Mouse (Mus musculus) hindbrain, embryonic 14.5 days (tissue): ENCODE measurements around the gene Tshz2. TPM values are rescaled to one million over a fixed set of nuclear protein-coding genes. Genes with fewer than 3 reads are reported as not detected.
"Not testable (repeated sequence)": the region's sequence is repeated elsewhere in the genome, so short reads cannot be mapped to it uniquely, and the experiment has no call there.

ENCODE experiments used
- ATAC-seq: fragments of 200-750 bp; cut with Nextera tagmentation; 2 replicates; pipeline ENCODE4 v1.8.0; 2017; ENCODE audit warnings: moderate number of reproducible peaks, mild to moderate bottlenecking, moderate TSS enrichment, moderate library complexity; ENCODE audit not compliant: low FRiP score
- DNase-seq: peaks from one replicate; pipeline ENCODE4 v3.0.0-alpha.2; 2015; ENCODE audit warnings: low spot score
- H3K27ac ChIP-seq: fragments of 300-500 bp; sonication (generic); 2 replicates; pipeline ENCODE4 v1.5.1; 2014; ENCODE audit warnings: mild to moderate bottlenecking, moderate library complexity
- H3K27me3 ChIP-seq: fragments of 300-500 bp; sonication (generic); 2 replicates; pipeline ENCODE4 v1.6.1; 2014; ENCODE audit warnings: mild to moderate bottlenecking, low read length, mixed read lengths; ENCODE audit not compliant: control insufficient read depth, insufficient read depth
- H3K36me3 ChIP-seq: fragments of 300-500 bp; sonication (generic); replicated peaks from 2 replicates; pipeline ENCODE4 v1.6.1; 2014; ENCODE audit not compliant: control insufficient read depth, insufficient read depth
- H3K4me1 ChIP-seq: fragments of 300-500 bp; sonication (generic); replicated peaks from 2 replicates; pipeline ENCODE4 v1.6.1; 2014; ENCODE audit warnings: antibody characterized with exemption, low read length, mixed read lengths; ENCODE audit not compliant: control insufficient read depth, insufficient read depth
- H3K4me2 ChIP-seq: fragments of 300-500 bp; sonication (generic); replicated peaks from 2 replicates; pipeline ENCODE4 v1.6.1; 2014; ENCODE audit warnings: mild to moderate bottlenecking, moderate library complexity
- H3K4me3 ChIP-seq: fragments of 300-500 bp; sonication (generic); replicated peaks from 2 replicates; pipeline ENCODE4 v1.5.1; 2014; ENCODE audit warnings: mild to moderate bottlenecking, low read length
- H3K9ac ChIP-seq: fragments of 300-500 bp; sonication (generic); 2 replicates; pipeline ENCODE4 v1.6.1; 2014
- H3K9me3 ChIP-seq: fragments of 300-500 bp; sonication (generic); 2 replicates; pipeline ENCODE4 v1.6.1; 2016; ENCODE audit warnings: low read length; ENCODE audit not compliant: control insufficient read depth
- WGBS: fragments of 180-500 bp; shearing (Covaris S2); extraction: QIAGEN DNeasy Blood & Tissue Kit; methylation state at CpG from one replicate; pipeline ENCODE4 v1.1.7; 2014; 5-methylcytosine and 5-hydroxymethylcytosine counted together
- polyA plus RNA-seq: library from polyadenylated mRNA; unstranded; fragments of >200 nt; fragmentation: Nextera tagmentation; extraction: Ambion mirVana; gene quantifications from 2 replicates; pipeline ENCODE4 v1.2.1, GENCODE M21; 2014

The Tshz2 gene
- 29.8 and 38.1 TPM in 2 replicates for polyA plus RNA-seq

GRCm38 (mm10) chr2:169632338-169633151 is at the start of gene Tshz2:
Gene Tshz2 (plus strand): TSS chr2:169633013.
- Histone ChIP-seq H3K27me3 (no peaks in the 10 kb centered on the region), H3K9ac (peak within 1 kb of the TSS; percentile 91), H3K9me3 (no peaks in the 10 kb centered on the region), H3K4me2 (peak within 1 kb of the TSS; percentile 81), H3K4me3 (peak within 1 kb of the TSS; percentile 79), H3K27ac (peak within 1 kb of the TSS; percentile 85), H3K36me3 (no peaks in the 10 kb centered on the region), H3K4me1 (peaks cover 33% of the 10 kb centered on the region)
- WGBS: under 1% methylated on average over 22 of the region's 22 CpGs
- DNase-seq (peak; percentile 62), ATAC-seq (peak; percentile 58)

GRCm38 (mm10) chr2:169583476-169583875 is 49.3 kb upstream of the Tshz2 start:
- Histone ChIP-seq H3K36me3 (no peaks in the 10 kb centered on the region), H3K9ac (no peak overlapping the region), H3K4me2 (no peak overlapping the region), H3K9me3 (no peaks in the 10 kb centered on the region), H3K27me3 (no peaks in the 10 kb centered on the region), H3K4me1 (peaks cover 9% of the 10 kb centered on the region), H3K4me3 (no peak overlapping the region), H3K27ac (no peak overlapping the region)
- WGBS: 92% methylated on average over 3 of the region's 3 CpGs
- ATAC-seq (no peak), DNase-seq (no peak)

- ATAC-seq (no peak), DNase-seq (no peak)
- H3K9ac ChIP-seq: 0 out of 2 replicates have a peak overlapping the region, but pooled peaks have one; percentile 4
- H3K27ac ChIP-seq: 0 out of 2 replicates have a peak overlapping the region, but pooled peaks have one; percentile 11
- no peaks in the 10 kb centered on the region for H3K27me3 ChIP-seq
- H3K9me3 ChIP-seq: no peaks in the 10 kb centered on the region
- 47% methylated on average over 15 of the region's 15 CpGs for WGBS
- no peak overlapping the region for H3K4me2 ChIP-seq
- H3K4me1 ChIP-seq: peaks cover 9% of the 10 kb centered on the region
- H3K36me3 ChIP-seq: no peaks in the 10 kb centered on the region
- no peak overlapping the region for H3K4me3 ChIP-seq
Observed at GRCm38 (mm10) chr2:169584745-169585456, 47.9 kb upstream of the Tshz2 start.

GRCm38 (mm10) chr2:169585631-169586285 is 47.1 kb upstream of the Tshz2 start:
- Histone ChIP-seq H3K27ac (no peak overlapping the region), H3K36me3 (no peaks in the 10 kb centered on the region), H3K4me1 (peaks cover 9% of the 10 kb centered on the region), H3K4me3 (no peak overlapping the region), H3K4me2 (no peak overlapping the region), H3K9ac (no peak overlapping the region), H3K27me3 (no peaks in the 10 kb centered on the region), H3K9me3 (no peaks in the 10 kb centered on the region)
- DNase-seq (no peak), ATAC-seq (no peak)
- 74% methylated on average over 12 of the region's 12 CpGs for WGBS

GRCm38 (mm10) chr2:169586688-169587087 is 46.1 kb upstream of the Tshz2 start:
- no peak for ATAC-seq
- no peak for DNase-seq
- no peak overlapping the region for H3K4me2 ChIP-seq
- H3K9me3 ChIP-seq: no peaks in the 10 kb centered on the region
- H3K4me1 ChIP-seq: peaks cover 9% of the 10 kb centered on the region
- no peak overlapping the region for H3K9ac ChIP-seq
- 94% methylated on average over 3 of the region's 3 CpGs for WGBS
- no peaks in the 10 kb centered on the region for H3K27me3 ChIP-seq
- H3K36me3 ChIP-seq: no peaks in the 10 kb centered on the region
- no peak overlapping the region for H3K4me3 ChIP-seq
- H3K27ac ChIP-seq: no peak overlapping the region

- not testable (repeated sequence) for H3K36me3 ChIP-seq, DNase-seq, H3K27ac ChIP-seq, H3K27me3 ChIP-seq, H3K9me3 ChIP-seq, H3K4me3 ChIP-seq, H3K4me1 ChIP-seq, H3K9ac ChIP-seq, H3K4me2 ChIP-seq, ATAC-seq
Observed at GRCm38 (mm10) chr2:169587645-169588044, 45.2 kb upstream of the Tshz2 start, which contains the start of gene Gm11011. Gene Gm11011 (minus strand): TSS chr2:169587745.

- no peak for DNase-seq
- WGBS: 93% methylated on average over 10 of the region's 10 CpGs
Observed at GRCm38 (mm10) chr2:169589697-169590096, 43.1 kb upstream of the Tshz2 start.

GRCm38 (mm10) chr2:169590412-169590811 is 42.4 kb upstream of the Tshz2 start:
- H3K4me2 ChIP-seq: no peak overlapping the region
- no peak overlapping the region for H3K27ac ChIP-seq
- no peaks in the 10 kb centered on the region for H3K36me3 ChIP-seq
- WGBS: 68% methylated on average over 8 of the region's 8 CpGs
- ATAC-seq: no peak
- H3K4me3 ChIP-seq: no peak overlapping the region
- DNase-seq: no peak
- no peaks in the 10 kb centered on the region for H3K27me3 ChIP-seq
- no peak overlapping the region for H3K9ac ChIP-seq
- 0 out of 2 replicates have a peak, but pooled peaks cover 8% of the 10 kb centered on the region for H3K4me1 ChIP-seq
- H3K9me3 ChIP-seq: no peaks in the 10 kb centered on the region

More at GRCm38 (mm10) chr2:169589697-169590096, 43.1 kb upstream of the Tshz2 start:
- Histone ChIP-seq H3K27me3 (no peaks in the 10 kb centered on the region), H3K27ac (no peak overlapping the region), H3K4me1 (peaks cover 15% of the 10 kb centered on the region), H3K36me3 (no peaks in the 10 kb centered on the region), H3K4me2 (no peak overlapping the region), H3K9me3 (no peaks in the 10 kb centered on the region), H3K4me3 (no peak overlapping the region), H3K9ac (no peak overlapping the region)
- ATAC-seq: no peak

- H3K27ac ChIP-seq: no peak overlapping the region
- 0 out of 2 replicates have a peak, but pooled peaks cover 11% of the 10 kb centered on the region for H3K4me1 ChIP-seq
- H3K27me3 ChIP-seq: no peaks in the 10 kb centered on the region
- DNase-seq (no peak), ATAC-seq (no peak)
- no peak overlapping the region for H3K9ac ChIP-seq
- WGBS: 56% methylated on average over 3 of the region's 3 CpGs
- no peak overlapping the region for H3K4me3 ChIP-seq
- no peaks in the 10 kb centered on the region for H3K9me3 ChIP-seq
- H3K36me3 ChIP-seq: no peaks in the 10 kb centered on the region
- no peak overlapping the region for H3K4me2 ChIP-seq
Observed at GRCm38 (mm10) chr2:169593742-169594141, 39.1 kb upstream of the Tshz2 start.
